Mouse (Mus musculus): ENCODE measurements at regions not wholly inside any gene's neighbourhood (a gene's known extent, or its start where the extent isn't known, plus 50 kb on each side); places are given as distances from the start of the nearest gene placed in this dataset.

GRCm38 (mm10) chr9:25201671-25202070 lies 50.1 kb upstream of the Herpud2 start:
- 14% methylated on average over 6 of the region's 6 CpGs for WGBS
- H3K4me2 ChIP-seq (ENCODE audit: low read depth, low read length), result no peak overlapping the region
- H3K4me1 ChIP-seq (replicated peaks; ENCODE audit: control insufficient read depth, insufficient read depth, low read length), result peaks cover 8% of the 10 kb centered on the region
- no peaks in the 10 kb centered on the region for H3K9me3 ChIP-seq (ENCODE audit: control insufficient read depth, low read length)
- H3K27me3 ChIP-seq (ENCODE audit: control insufficient read depth, insufficient read depth, low read depth, low read length), result no peaks in the 10 kb centered on the region
- H3K27ac ChIP-seq (ENCODE audit: low read length), result peak overlapping the region; percentile 7; the same call in 1 of the 2 replicates
- ATAC-seq (ENCODE audit: low read depth), result peak; percentile 59; the same call in 1 of the 2 replicates
- H3K4me3 ChIP-seq (ENCODE audit: low read length), result no peak overlapping the region
- H3K36me3 ChIP-seq (ENCODE audit: control insufficient read depth, insufficient read depth, low read length), result no peaks in the 10 kb centered on the region
- H3K9ac ChIP-seq (ENCODE audit: low read length), result peak overlapping the region; percentile 34; the same call in 1 of the 2 replicates
